Mouse (Mus musculus) forebrain, embryonic 14.5 days (tissue): ENCODE results near the gene Pik3cb. TPM values are rescaled to one million over a fixed set of nuclear protein-coding genes. Genes with fewer than 3 reads are reported as not detected.

ENCODE experiments used
- ATAC-seq: fragments of 200-750 bp; cut with Nextera tagmentation; 2 replicates; pipeline ENCODE4 v1.8.0; 2017; ENCODE audit warnings: mild to moderate bottlenecking, moderate library complexity
- DNase-seq: peaks from one replicate; pipeline ENCODE4 v3.0.0-alpha.2; 2015; ENCODE audit warnings: low spot score
- H3K27ac ChIP-seq: fragments of 300-500 bp; sonication (generic); 2 replicates; pipeline ENCODE4 v1.5.1; 2014; ENCODE audit warnings: low read depth, mild to moderate bottlenecking, control low read depth, low read length, moderate library complexity
- H3K27me3 ChIP-seq: fragments of 300-500 bp; sonication (generic); replicated peaks from 2 replicates; pipeline ENCODE4 v1.6.1; 2014; ENCODE audit warnings: low read length, control low read depth, mixed read lengths; ENCODE audit not compliant: control insufficient read depth, insufficient read depth
- H3K36me3 ChIP-seq: fragments of 300-500 bp; sonication (generic); 2 replicates; pipeline ENCODE4 v1.6.1; 2014; ENCODE audit warnings: low read length, control low read depth; ENCODE audit not compliant: control insufficient read depth, insufficient read depth
- H3K4me1 ChIP-seq: fragments of 300-500 bp; sonication (generic); 2 replicates; pipeline ENCODE4 v1.6.1; 2014; ENCODE audit warnings: antibody characterized with exemption, low read length, control low read depth; ENCODE audit not compliant: control insufficient read depth, insufficient read depth
- H3K4me2 ChIP-seq: fragments of 300-500 bp; sonication (generic); 2 replicates; pipeline ENCODE4 v1.6.1; 2014; ENCODE audit warnings: mild to moderate bottlenecking, control low read depth, low read length
- H3K4me3 ChIP-seq: fragments of 300-500 bp; sonication (generic); 2 replicates; pipeline ENCODE4 v1.5.1; 2014; ENCODE audit warnings: low read depth, low read length, control low read depth
- H3K9ac ChIP-seq: fragments of 300-500 bp; sonication (generic); 2 replicates; pipeline ENCODE4 v1.6.1; 2014; ENCODE audit warnings: mild to moderate bottlenecking, low read length, control low read depth, moderate library complexity
- H3K9me3 ChIP-seq: fragments of 300-500 bp; sonication (generic); replicated peaks from 2 replicates; pipeline ENCODE4 v1.6.1; 2016; ENCODE audit warnings: low read length, control low read depth, mixed read lengths; ENCODE audit not compliant: control insufficient read depth
- WGBS: fragments of 180-500 bp; shearing (Covaris S2); extraction: QIAGEN DNeasy Blood & Tissue Kit; methylation state at CpG from one replicate; pipeline ENCODE4 v1.1.7; 2014; 5-methylcytosine and 5-hydroxymethylcytosine counted together
- polyA plus RNA-seq: library from polyadenylated mRNA; unstranded; fragments of >200 nt; fragmentation: Nextera tagmentation; extraction: Ambion mirVana; gene quantifications from 2 replicates; pipeline ENCODE4 v1.2.1, GENCODE M21; 2014

The Pik3cb gene
- polyA plus RNA-seq, 1 experiment from 2014 or later: 5.2 TPM

- H3K36me3 ChIP-seq: no peaks in the 10 kb centered on the region
- peaks cover 7% of the 10 kb centered on the region; the same call in 1 of the 2 replicates for H3K4me1 ChIP-seq
- no peak overlapping the region for H3K4me2 ChIP-seq
- H3K9me3 ChIP-seq: no peaks in the 10 kb centered on the region
- ATAC-seq (no peak), DNase-seq (no peak)
- WGBS: 81% methylated on average over 7 of the region's 7 CpGs
- no peak overlapping the region for H3K27ac ChIP-seq
- H3K9ac ChIP-seq: no peak overlapping the region
- H3K27me3 ChIP-seq: no peaks in the 10 kb centered on the region
- no peak overlapping the region for H3K4me3 ChIP-seq
These were observed 17.8 kb upstream of the Pik3cb start for GRCm38 (mm10) chr9:99158203-99158632.

GRCm38 (mm10) chr9:99153655-99154054 is 13.2 kb upstream of the Pik3cb start:
- 0% methylated on average over 3 of the region's 3 CpGs for WGBS
- H3K9me3 ChIP-seq: no peaks in the 10 kb centered on the region

GRCm38 (mm10) chr9:99152699-99153490 is 12.5 kb upstream of the Pik3cb start:
- Histone ChIP-seq H3K9ac (no peak overlapping the region), H3K4me1 (peaks cover 7% of the 10 kb centered on the region; the same call in 1 of the 2 replicates), H3K36me3 (no peaks in the 10 kb centered on the region), H3K9me3 (no peaks in the 10 kb centered on the region), H3K4me3 (no peak overlapping the region), H3K4me2 (no peak overlapping the region), H3K27ac (0 out of 2 replicates have a peak overlapping the region, but pooled peaks have one; percentile 18), H3K27me3 (no peaks in the 10 kb centered on the region)
- WGBS: 33% methylated on average over 9 of the region's 9 CpGs
- peak; percentile 55 for ATAC-seq
- no peak for DNase-seq

More at GRCm38 (mm10) chr9:99153655-99154054, 13.2 kb upstream of the Pik3cb start:
- DNase-seq: peak; percentile 81
- peaks cover 7% of the 10 kb centered on the region; the same call in 1 of the 2 replicates for H3K4me1 ChIP-seq
- no peak overlapping the region for H3K4me3 ChIP-seq
- H3K9ac ChIP-seq: no peak overlapping the region
- peak; percentile 79 for ATAC-seq
- H3K27me3 ChIP-seq: no peaks in the 10 kb centered on the region
- H3K4me2 ChIP-seq: no peak overlapping the region
- H3K27ac ChIP-seq: peak overlapping the region; percentile 18; the same call in 1 of the 2 replicates
- no peaks in the 10 kb centered on the region for H3K36me3 ChIP-seq

GRCm38 (mm10) chr9:99146855-99147735 is 6.7 kb upstream of the Pik3cb start:
- 88% methylated on average over 27 of the region's 27 CpGs for WGBS
- no peak overlapping the region for H3K4me3 ChIP-seq
- H3K36me3 ChIP-seq: no peaks in the 10 kb centered on the region
- no peak overlapping the region for H3K4me2 ChIP-seq
- no peaks in the 10 kb centered on the region for H3K9me3 ChIP-seq
- no peak for ATAC-seq
- H3K9ac ChIP-seq: no peak overlapping the region
- H3K27ac ChIP-seq: no peak overlapping the region
- H3K4me1 ChIP-seq: no peaks in the 10 kb centered on the region
- H3K27me3 ChIP-seq: no peaks in the 10 kb centered on the region
- DNase-seq: no peak

GRCm38 (mm10) chr9:99145756-99146155 is 5.3 kb upstream of the Pik3cb start:
- Histone ChIP-seq H3K36me3 (no peaks in the 10 kb centered on the region), H3K4me1 (no peaks in the 10 kb centered on the region), H3K27me3 (no peaks in the 10 kb centered on the region), H3K9ac (no peak overlapping the region), H3K4me2 (no peak overlapping the region), H3K4me3 (no peak overlapping the region), H3K9me3 (no peaks in the 10 kb centered on the region), H3K27ac (no peak overlapping the region)
- DNase-seq (no peak), ATAC-seq (no peak)
- 67% methylated on average over 6 of the region's 6 CpGs for WGBS

GRCm38 (mm10) chr9:99144416-99144989 is 4.1 kb upstream of the Pik3cb start:
- H3K9me3 ChIP-seq: no peaks in the 10 kb centered on the region
- H3K4me3 ChIP-seq: no peak overlapping the region
- H3K27me3 ChIP-seq: no peaks in the 10 kb centered on the region
- no peak overlapping the region for H3K27ac ChIP-seq
- H3K36me3 ChIP-seq: no peaks in the 10 kb centered on the region
- no peaks in the 10 kb centered on the region for H3K4me1 ChIP-seq
- H3K9ac ChIP-seq: no peak overlapping the region
- no peak for ATAC-seq
- H3K4me2 ChIP-seq: no peak overlapping the region
- DNase-seq: no peak
- WGBS: 79% methylated on average over 7 of the region's 7 CpGs

- Histone ChIP-seq H3K9me3 (no peaks in the 10 kb centered on the region), H3K36me3 (no peaks in the 10 kb centered on the region), H3K9ac (no peak overlapping the region), H3K4me2 (no peak overlapping the region), H3K4me1 (peaks cover 11% of the 10 kb centered on the region; the same call in 1 of the 2 replicates), H3K27ac (no peak overlapping the region), H3K4me3 (no peak overlapping the region), H3K27me3 (no peaks in the 10 kb centered on the region)
- 69% methylated on average over 8 of the region's 8 CpGs for WGBS
- DNase-seq: no peak
- ATAC-seq: no peak
These were observed 1.2 kb upstream of the Pik3cb start for GRCm38 (mm10) chr9:99141618-99142017.

- H3K4me3 ChIP-seq: no peak overlapping the region
- no peaks in the 10 kb centered on the region for H3K36me3 ChIP-seq
- H3K9me3 ChIP-seq: no peaks in the 10 kb centered on the region
- 43% methylated on average over 3 of the region's 3 CpGs for WGBS
- H3K4me1 ChIP-seq: peaks cover 11% of the 10 kb centered on the region; the same call in 1 of the 2 replicates
- no peak overlapping the region for H3K4me2 ChIP-seq
- no peaks in the 10 kb centered on the region for H3K27me3 ChIP-seq
- H3K9ac ChIP-seq: no peak overlapping the region
- no peak overlapping the region for H3K27ac ChIP-seq
- no peak for ATAC-seq
- no peak for DNase-seq
These were observed 750 bp upstream of the Pik3cb start for GRCm38 (mm10) chr9:99141171-99141570.
